Mouse (Mus musculus) midbrain, embryonic 11.5 days (tissue): ENCODE data around the gene Ddb2. TPM values are rescaled to one million over a fixed set of nuclear protein-coding genes. Genes with fewer than 3 reads are reported as not detected.

Experiments used
- ATAC-seq: fragments of 200-750 bp; cut with Nextera tagmentation; 2 replicates; pipeline ENCODE4 v1.8.0; 2017; ENCODE audit warnings: moderate TSS enrichment, moderate library complexity; ENCODE audit not compliant: low FRiP score
- DNase-seq: peaks from one replicate; pipeline ENCODE4 v3.0.0; 2015; ENCODE audit warnings: low spot score; ENCODE audit errors: missing footprints
- H3K27ac ChIP-seq: fragments of 300-500 bp; sonication (generic); 2 replicates; pipeline ENCODE4 v1.5.1; 2014; ENCODE audit warnings: low read depth, low read length
- H3K27me3 ChIP-seq: fragments of 300-500 bp; sonication (generic); 2 replicates; pipeline ENCODE4 v1.6.1; 2014; ENCODE audit warnings: mild to moderate bottlenecking, low read length, moderate library complexity, mixed read lengths; ENCODE audit not compliant: control insufficient read depth, insufficient read depth
- H3K36me3 ChIP-seq: fragments of 300-500 bp; sonication (generic); 2 replicates; pipeline ENCODE4 v1.6.1; 2014; ENCODE audit warnings: mild to moderate bottlenecking, low read length, moderate library complexity, mixed read lengths; ENCODE audit not compliant: control insufficient read depth, insufficient read depth
- H3K4me1 ChIP-seq: fragments of 300-500 bp; sonication (generic); 2 replicates; pipeline ENCODE4 v1.6.1; 2014; ENCODE audit warnings: low read length; ENCODE audit not compliant: control insufficient read depth, insufficient read depth
- H3K4me2 ChIP-seq: fragments of 300-500 bp; sonication (generic); 2 replicates; pipeline ENCODE4 v1.6.1; 2014; ENCODE audit warnings: mild to moderate bottlenecking, moderate library complexity
- H3K4me3 ChIP-seq: fragments of 300-500 bp; sonication (generic); 2 replicates; pipeline ENCODE4 v1.5.1; 2014; ENCODE audit warnings: low read depth, low read length
- H3K9ac ChIP-seq: fragments of 300-500 bp; sonication (generic); 2 replicates; pipeline ENCODE4 v1.6.1; 2014; ENCODE audit warnings: low read length
- H3K9me3 ChIP-seq: fragments of 300-500 bp; sonication (generic); 2 replicates; pipeline ENCODE4 v1.6.1; 2016; ENCODE audit warnings: low read length; ENCODE audit not compliant: control insufficient read depth
- WGBS: fragments of 180-500 bp; shearing (Covaris S2); extraction: QIAGEN DNeasy Blood & Tissue Kit; methylation state at CpG from one replicate; pipeline ENCODE4 v1.1.7; 2014; 5-methylcytosine and 5-hydroxymethylcytosine counted together
- polyA plus RNA-seq: library from polyadenylated mRNA; unstranded; fragments of >200 nt; fragmentation: Nextera tagmentation; extraction: Ambion mirVana; gene quantifications from 2 replicates; pipeline ENCODE4 v1.2.1, GENCODE M21; 2014

Gene Ddb2
- polyA plus RNA-seq, 1 experiment from 2014 or later: 7.9 TPM

GRCm38 (mm10) chr2:91202222-91202971, 34.4 kb downstream of the Ddb2 start, which contains the start of the genes Nr1h3 and Acp2:
Gene Nr1h3 (minus strand): TSS chr2:91202834.
Gene Acp2 (plus strand): TSS chr2:91202885.
- ATAC-seq (peak; percentile 97), DNase-seq (peak; percentile 99)
- Histone ChIP-seq H3K9ac (peak within 1 kb of the TSS; percentile 89), H3K36me3 (peaks cover 3% of the 10 kb centered on the region; the same call in 1 of the 2 replicates), H3K4me1 (peaks cover 10% of the 10 kb centered on the region; the same call in 1 of the 2 replicates), H3K4me3 (peak within 1 kb of the TSS; percentile 72), H3K9me3 (no peaks in the 10 kb centered on the region), H3K27me3 (no peaks in the 10 kb centered on the region), H3K4me2 (peak within 1 kb of the TSS; percentile 79), H3K27ac (peak within 1 kb of the TSS; percentile 88)
- WGBS: 3% methylated on average over 28 of the region's 28 CpGs

- peaks cover 13% of the 10 kb centered on the region; the same call in 1 of the 2 replicates for H3K4me1 ChIP-seq
- H3K9me3 ChIP-seq: no peaks in the 10 kb centered on the region
- H3K9ac ChIP-seq: no peak overlapping the region
- H3K4me3 ChIP-seq: no peak overlapping the region
- no peak overlapping the region for H3K4me2 ChIP-seq
- H3K36me3 ChIP-seq: no peaks in the 10 kb centered on the region
- DNase-seq (no peak), ATAC-seq (no peak)
- H3K27ac ChIP-seq: no peak overlapping the region
- no peaks in the 10 kb centered on the region for H3K27me3 ChIP-seq
- 94% methylated on average over 3 of the region's 3 CpGs for WGBS
Observed at GRCm38 (mm10) chr2:91198888-91199287, 37.9 kb downstream of the Ddb2 start.

GRCm38 (mm10) chr2:91196577-91197001, 40.2 kb downstream of the Ddb2 start:
- Histone ChIP-seq H3K9me3 (no peaks in the 10 kb centered on the region), H3K9ac (no peak overlapping the region), H3K4me2 (no peak overlapping the region), H3K4me3 (no peak overlapping the region), H3K4me1 (peaks cover 3% of the 10 kb centered on the region; the same call in 1 of the 2 replicates), H3K36me3 (no peaks in the 10 kb centered on the region), H3K27ac (no peak overlapping the region), H3K27me3 (no peaks in the 10 kb centered on the region)
- 66% methylated on average over 3 of the region's 3 CpGs for WGBS
- DNase-seq (no peak), ATAC-seq (no peak)

- H3K4me2 ChIP-seq: peak overlapping the region; percentile 46
- H3K4me1 ChIP-seq: 0 out of 2 replicates have a peak, but pooled peaks cover 3% of the 10 kb centered on the region
- H3K27me3 ChIP-seq: no peaks in the 10 kb centered on the region
- H3K9ac ChIP-seq: peak overlapping the region; percentile 61
- ATAC-seq: peak; percentile 88
- H3K4me3 ChIP-seq: peak overlapping the region; percentile 26
- DNase-seq: peak; percentile 95
- H3K9me3 ChIP-seq: no peaks in the 10 kb centered on the region
- H3K27ac ChIP-seq: no peak overlapping the region
- no peaks in the 10 kb centered on the region for H3K36me3 ChIP-seq
- 2% methylated on average over 27 of the region's 27 CpGs for WGBS
Observed at GRCm38 (mm10) chr2:91194624-91195332, 42.0 kb downstream of the Ddb2 start.

- WGBS: 88% methylated on average over 16 of the region's 16 CpGs
- no peak overlapping the region for H3K9ac ChIP-seq
- no peak overlapping the region for H3K4me3 ChIP-seq
- no peak overlapping the region for H3K27ac ChIP-seq
- ATAC-seq (no peak), DNase-seq (no peak)
- H3K4me1 ChIP-seq: 0 out of 2 replicates have a peak, but pooled peaks cover 3% of the 10 kb centered on the region
- H3K4me2 ChIP-seq: no peak overlapping the region
- H3K36me3 ChIP-seq: no peaks in the 10 kb centered on the region
- H3K9me3 ChIP-seq: no peaks in the 10 kb centered on the region
- H3K27me3 ChIP-seq: no peaks in the 10 kb centered on the region
Observed at GRCm38 (mm10) chr2:91190501-91190900, 46.3 kb downstream of the Ddb2 start.

GRCm38 (mm10) chr2:91187431-91187830, 49.4 kb downstream of the Ddb2 start:
- Histone ChIP-seq H3K4me2 (no peak overlapping the region), H3K36me3 (no peaks in the 10 kb centered on the region), H3K9me3 (no peaks in the 10 kb centered on the region), H3K4me3 (no peak overlapping the region), H3K4me1 (peaks cover 3% of the 10 kb centered on the region; the same call in 1 of the 2 replicates), H3K27me3 (no peaks in the 10 kb centered on the region), H3K27ac (no peak overlapping the region), H3K9ac (no peak overlapping the region)
- DNase-seq (no peak), ATAC-seq (no peak)
- WGBS: 79% methylated on average over 4 of the region's 4 CpGs

GRCm38 (mm10) chr2:91186208-91186607, 50.6 kb downstream of the Ddb2 start:
- H3K4me3 ChIP-seq: no peak overlapping the region
- 73% methylated on average over 1 of the region's 1 CpGs for WGBS
- H3K36me3 ChIP-seq: no peaks in the 10 kb centered on the region
- H3K9me3 ChIP-seq: no peaks in the 10 kb centered on the region
- no peak overlapping the region for H3K27ac ChIP-seq
- no peak for ATAC-seq
- H3K4me2 ChIP-seq: no peak overlapping the region
- no peaks in the 10 kb centered on the region for H3K27me3 ChIP-seq
- no peak for DNase-seq
- peaks cover 10% of the 10 kb centered on the region for H3K4me1 ChIP-seq
- no peak overlapping the region for H3K9ac ChIP-seq

- Histone ChIP-seq H3K36me3 (no peaks in the 10 kb centered on the region), H3K9ac (peak within 1 kb of the TSS; percentile 79), H3K4me1 (peaks cover 17% of the 10 kb centered on the region), H3K4me2 (peak within 1 kb of the TSS; percentile 75), H3K4me3 (peak within 1 kb of the TSS; percentile 91), H3K9me3 (no peaks in the 10 kb centered on the region), H3K27ac (peak within 1 kb of the TSS; percentile 71), H3K27me3 (no peaks in the 10 kb centered on the region)
- DNase-seq (no peak), ATAC-seq (peak; percentile 0; the same call in 1 of the 2 replicates)
- WGBS: 64% methylated on average over 15 of the region's 15 CpGs
Observed at GRCm38 (mm10) chr2:91183711-91184405, 52.9 kb downstream of the Ddb2 start, which contains the start of gene Madd. Gene Madd (minus strand): TSS chr2:91183837.
